In the genomic region with DNA sequence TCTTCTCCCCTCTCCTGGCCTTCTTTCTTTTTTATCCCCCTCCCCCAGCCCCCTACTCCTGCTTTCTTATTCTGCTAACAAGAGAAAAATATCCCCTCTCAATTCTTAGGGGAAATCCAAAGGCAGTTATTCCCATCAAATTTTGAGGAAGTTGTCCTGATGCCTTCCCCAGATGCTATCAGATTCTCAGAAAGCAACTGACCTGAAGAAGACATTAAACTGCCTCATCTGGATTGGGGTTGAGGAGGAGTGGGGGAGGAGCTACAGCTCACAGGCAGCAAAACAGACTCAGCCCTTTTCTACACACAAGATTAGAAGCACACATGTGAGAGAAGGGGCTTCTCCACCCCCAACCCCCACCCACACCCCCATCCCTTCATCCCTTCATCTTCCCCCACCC, we compare ENCODE assay signal across 27 mouse cellular contexts.
DNase-seq lines count a peak whose midpoint lies in the region; ATAC-seq lines count a peak whose summit lies in the region.
"Had no signal": no experiment of that assay in that cellular context is flagged by ENCODE, and none has a peak within 500 bp of the region (broad histone marks: within the 10 kb centered on the region; RNA-seq: fewer than 3 reads in every experiment).

No protein-coding gene starts in this region.

- no peak overlapping the region for H3K4me3 ChIP-seq in embryonic facial prominence, embryonic 10.5 days
- no peak overlapping the region for H3K4me3 ChIP-seq in embryonic facial prominence, embryonic 13.5 days
- H3K4me3 ChIP-seq in limb, embryonic 12.5 days (replicated peaks), result no peak overlapping the region
- no peak overlapping the region for H3K4me3 ChIP-seq in liver, embryonic 12.5 days
- H3K4me3 ChIP-seq: embryonic facial prominence, embryonic 15.5 days; forebrain, embryonic 12.5 days; forebrain, embryonic 15.5 days; hindbrain, embryonic 10.5 days; hindbrain, embryonic 13.5 days; intestine, embryonic 15.5 days had no signal

- H3K9me3 ChIP-seq in embryonic facial prominence, embryonic 10.5 days, result no peaks in the 10 kb centered on the region
- H3K9me3 ChIP-seq in embryonic facial prominence, embryonic 13.5 days, result no peaks in the 10 kb centered on the region
- no peaks in the 10 kb centered on the region for H3K9me3 ChIP-seq in limb, embryonic 12.5 days
- H3K9me3 ChIP-seq in liver, embryonic 12.5 days (replicated peaks), result no peaks in the 10 kb centered on the region
- H3K9me3 ChIP-seq: embryonic facial prominence, embryonic 15.5 days; forebrain, embryonic 12.5 days; forebrain, embryonic 15.5 days; hindbrain, embryonic 10.5 days; hindbrain, embryonic 13.5 days; intestine, embryonic 15.5 days had no signal

- no peak overlapping the region for H3K9ac ChIP-seq in embryonic facial prominence, embryonic 13.5 days
- no peak overlapping the region for H3K9ac ChIP-seq in limb, embryonic 12.5 days (replicated peaks)
- H3K9ac ChIP-seq in liver, embryonic 12.5 days, result no peak overlapping the region
- H3K9ac ChIP-seq: embryonic facial prominence, embryonic 15.5 days; forebrain, embryonic 12.5 days; forebrain, embryonic 15.5 days; hindbrain, embryonic 13.5 days; intestine, embryonic 15.5 days had no signal

- H3K4me2 ChIP-seq in embryonic facial prominence, embryonic 13.5 days, result no peak overlapping the region
- no peak overlapping the region for H3K4me2 ChIP-seq in limb, embryonic 12.5 days
- H3K4me2 ChIP-seq in liver, embryonic 12.5 days, result no peak overlapping the region
- H3K4me2 ChIP-seq: embryonic facial prominence, embryonic 15.5 days; forebrain, embryonic 12.5 days; forebrain, embryonic 15.5 days; heart, embryonic 11.5 days; hindbrain, embryonic 13.5 days; intestine, embryonic 15.5 days had no signal

- peaks cover 44% of the 10 kb centered on the region for H3K4me1 ChIP-seq in embryonic facial prominence, embryonic 10.5 days
- H3K4me1 ChIP-seq in embryonic facial prominence, embryonic 13.5 days, result peaks cover 61% of the 10 kb centered on the region
- H3K4me1 ChIP-seq in limb, embryonic 12.5 days (replicated peaks), result peaks cover 55% of the 10 kb centered on the region
- H3K4me1 ChIP-seq in liver, embryonic 12.5 days, result no peaks in the 10 kb centered on the region

- H3K36me3 ChIP-seq in embryonic facial prominence, embryonic 10.5 days (replicated peaks), result no peaks in the 10 kb centered on the region
- H3K36me3 ChIP-seq in embryonic facial prominence, embryonic 13.5 days, result no peaks in the 10 kb centered on the region
- H3K36me3 ChIP-seq in limb, embryonic 12.5 days, result no peaks in the 10 kb centered on the region
- H3K36me3 ChIP-seq in liver, embryonic 12.5 days, result no peaks in the 10 kb centered on the region
- H3K36me3 ChIP-seq: embryonic facial prominence, embryonic 15.5 days; forebrain, embryonic 12.5 days; forebrain, embryonic 15.5 days; G1E; hindbrain, embryonic 10.5 days; hindbrain, embryonic 13.5 days; intestine, embryonic 15.5 days had no signal

- intact Hi-C loops in heart, postnatal 10 days (cut with DNase I), result no loop called here

- DNase-seq in heart, adult 11 months, result peak; percentile 65
- no peak for DNase-seq in heart, postnatal 10 days
- no peak for DNase-seq in embryonic facial prominence, embryonic 10.5 days (ENCODE audit: low spot score)
- DNase-seq in MN1 (ENCODE audit: low spot score), result no peak
- no peak for DNase-seq in right cerebral cortex, postnatal 36 days (ENCODE audit: low spot score in 2 of 2)
- DNase-seq: adrenal gland, adult 8-10 months; adrenal gland, postnatal 25 days; B cell, adult 2 months; cerebellum, adult 18-20 months; cerebellum, adult 9-10 months; cerebellum, postnatal 14 days; gastrocnemius, postnatal 10 days; gastrocnemius, postnatal 36 days; heart, postnatal 36 days had no signal

- H3K27ac ChIP-seq in embryonic facial prominence, embryonic 10.5 days (replicated peaks), result peak overlapping the region; percentile 77
- H3K27ac ChIP-seq in embryonic facial prominence, embryonic 13.5 days, result 0 out of 2 replicates have a peak overlapping the region, but pooled peaks have one; percentile 39
- peak overlapping the region; percentile 77; the same call in 1 of the 2 replicates for H3K27ac ChIP-seq in limb, embryonic 12.5 days
- H3K27ac ChIP-seq in liver, embryonic 12.5 days, result no peak overlapping the region
- H3K27ac ChIP-seq: embryonic facial prominence, embryonic 15.5 days; forebrain, embryonic 12.5 days; forebrain, embryonic 15.5 days; hindbrain, embryonic 13.5 days; intestine, embryonic 15.5 days had no signal

- no peak for ATAC-seq in embryonic facial prominence, embryonic 13.5 days (ENCODE audit: insufficient number of reproducible peaks, insufficient read depth, low FRiP score, low TSS enrichment, low read depth)
- ATAC-seq in limb, embryonic 12.5 days (ENCODE audit: insufficient number of reproducible peaks, insufficient read depth, low FRiP score, low TSS enrichment, low read depth), result no peak
- ATAC-seq in liver, embryonic 12.5 days, result no peak
- ATAC-seq: activated CD4-positive, CD25-positive, alpha-beta regulatory T cell, adult 4 months; forebrain, embryonic 15.5 days had no signal

- no peaks in the 10 kb centered on the region for H3K27me3 ChIP-seq in embryonic facial prominence, embryonic 10.5 days (replicated peaks; ENCODE audit: low read depth, poor library complexity, severe bottlenecking)
- H3K27me3 ChIP-seq in embryonic facial prominence, embryonic 13.5 days, result no peaks in the 10 kb centered on the region
- H3K27me3 ChIP-seq in limb, embryonic 12.5 days, result no peaks in the 10 kb centered on the region
- H3K27me3 ChIP-seq in liver, embryonic 12.5 days (replicated peaks), result no peaks in the 10 kb centered on the region
- H3K27me3 ChIP-seq: CH12.LX; embryonic facial prominence, embryonic 15.5 days; forebrain, embryonic 12.5 days; forebrain, embryonic 15.5 days; hindbrain, embryonic 13.5 days; intestine, embryonic 15.5 days had no signal
